Mouse (Mus musculus): ENCODE data around the gene 5530401A14Rik. TPM values are rescaled to one million over a fixed set of nuclear protein-coding genes. Genes with fewer than 3 reads are reported as not detected.

Gene 5530401A14Rik
- polyA plus RNA-seq (2012; rRNA removed): 0.17 and 0.24 TPM in 2 replicates

DNA sequence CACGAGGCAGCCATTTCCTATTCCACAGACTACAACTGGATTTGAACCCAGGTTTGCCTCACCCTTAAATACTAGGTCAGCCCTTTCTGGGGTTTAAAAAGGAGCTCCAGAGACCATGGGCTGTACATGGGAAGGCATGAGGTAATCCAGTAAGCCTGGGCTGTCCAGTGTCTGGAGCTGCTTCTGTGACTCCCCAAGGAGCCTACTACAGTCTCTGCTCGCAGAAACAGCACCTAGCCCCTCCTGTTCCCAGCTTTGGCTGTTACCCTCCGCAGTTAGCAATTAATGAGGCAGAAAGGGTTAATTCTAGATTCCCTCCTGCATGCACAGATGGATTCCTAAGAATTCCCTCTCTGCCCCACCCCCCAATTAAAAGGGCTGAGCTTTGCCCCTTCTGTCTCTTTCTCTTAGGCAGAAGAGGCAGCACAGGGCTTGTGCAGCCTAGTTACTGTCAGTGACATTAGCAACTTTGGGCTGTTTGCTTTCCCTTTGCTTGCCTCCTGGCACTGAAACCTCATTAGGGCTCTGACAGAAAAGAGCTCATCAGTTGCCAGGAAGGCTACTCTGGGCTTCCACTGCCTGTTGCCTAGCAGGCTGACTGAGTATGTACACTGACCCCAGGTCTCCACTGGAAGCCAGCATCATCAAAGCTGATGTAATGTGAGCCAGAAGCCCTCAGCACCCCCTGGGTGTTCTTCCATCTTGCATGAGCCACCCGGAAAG lies at the start of gene 5530401A14Rik:
Gene 5530401A14Rik, plus strand, starts transcription at position 424 of the 723 bp plus-strand sequence.
- peak; percentile 36 to 38 for DNase-seq (ENCODE audit: extremely low spot score in 1 of 2, low spot score in 1 of 2)

DNA sequence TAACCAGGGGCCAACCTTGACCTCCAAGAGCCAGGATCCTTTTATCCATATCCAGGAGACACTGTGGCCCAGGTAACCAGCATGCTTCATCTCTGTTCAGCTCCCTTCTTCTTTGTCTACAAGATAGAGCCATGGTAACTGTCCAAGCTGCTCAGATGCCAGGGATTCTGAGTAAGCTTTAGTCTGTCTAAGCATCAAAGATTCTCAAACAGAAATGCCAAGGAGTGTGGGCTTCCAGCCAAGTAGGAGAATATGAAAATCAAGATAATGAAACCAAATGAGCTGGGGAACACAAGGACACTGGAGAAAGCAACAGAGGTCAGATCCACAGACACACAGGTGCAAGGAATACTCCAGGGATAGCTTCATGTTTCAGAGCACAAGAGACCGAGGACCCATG lies 45.7 kb upstream of the 5530401A14Rik start:
- peak; percentile 27 to 80 for DNase-seq (ENCODE audit: extremely low spot score in 1 of 2, low spot score in 1 of 2)

GRCm38 (mm10) chr11:81816531-81816930 lies 43.9 kb upstream of the 5530401A14Rik start:
- DNase-seq (ENCODE audit: extremely low spot score in 1 of 2, low spot score in 1 of 2): no peak

DNA sequence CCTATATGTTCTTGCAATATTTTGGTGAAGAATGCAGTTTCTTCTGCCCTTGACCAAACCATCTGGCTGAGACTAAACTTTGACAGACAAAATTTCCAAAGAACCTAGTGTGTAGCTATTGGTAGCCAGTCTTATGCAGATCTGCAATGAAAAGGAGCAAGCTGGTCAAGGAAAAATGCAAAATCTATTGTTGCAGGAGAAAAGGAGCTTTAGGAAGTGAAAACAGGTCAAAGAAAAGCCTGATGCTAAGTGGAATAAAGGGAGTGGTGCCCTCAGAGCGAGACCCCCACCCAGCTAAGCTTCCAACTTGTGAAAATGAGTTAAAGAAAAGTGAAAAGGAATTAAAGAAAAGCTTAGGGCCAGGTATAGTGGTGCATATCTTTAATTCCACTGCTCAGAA lies 28.1 kb upstream of the 5530401A14Rik start:
- DNase-seq (ENCODE audit: extremely low spot score in 1 of 2, low spot score in 1 of 2): no peak

- no peak for DNase-seq (ENCODE audit: extremely low spot score in 1 of 2, low spot score in 1 of 2)
These were observed 22.0 kb upstream of the 5530401A14Rik start for GRCm38 (mm10) chr11:81838426-81838825.

DNA sequence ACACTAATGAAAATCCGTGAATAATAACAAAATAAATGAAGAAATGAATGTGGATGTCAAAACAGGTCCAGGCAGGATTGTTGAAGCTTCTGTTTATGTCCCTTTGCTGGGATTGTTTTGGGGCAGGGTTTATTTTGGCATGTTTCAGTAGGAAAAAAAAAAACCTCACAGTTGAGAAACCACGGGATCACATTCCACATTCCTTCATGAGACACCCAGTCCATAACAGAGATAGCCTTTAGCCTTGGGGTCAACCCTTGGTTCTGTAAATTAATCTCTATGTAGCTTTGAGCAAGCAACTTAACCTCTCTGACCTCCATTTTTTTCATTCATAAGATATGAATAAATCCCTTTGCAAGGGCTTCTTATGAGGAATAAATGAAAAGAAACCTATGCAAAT lies 19.5 kb upstream of the 5530401A14Rik start:
- no peak for DNase-seq (ENCODE audit: extremely low spot score in 1 of 2, low spot score in 1 of 2)

DNA sequence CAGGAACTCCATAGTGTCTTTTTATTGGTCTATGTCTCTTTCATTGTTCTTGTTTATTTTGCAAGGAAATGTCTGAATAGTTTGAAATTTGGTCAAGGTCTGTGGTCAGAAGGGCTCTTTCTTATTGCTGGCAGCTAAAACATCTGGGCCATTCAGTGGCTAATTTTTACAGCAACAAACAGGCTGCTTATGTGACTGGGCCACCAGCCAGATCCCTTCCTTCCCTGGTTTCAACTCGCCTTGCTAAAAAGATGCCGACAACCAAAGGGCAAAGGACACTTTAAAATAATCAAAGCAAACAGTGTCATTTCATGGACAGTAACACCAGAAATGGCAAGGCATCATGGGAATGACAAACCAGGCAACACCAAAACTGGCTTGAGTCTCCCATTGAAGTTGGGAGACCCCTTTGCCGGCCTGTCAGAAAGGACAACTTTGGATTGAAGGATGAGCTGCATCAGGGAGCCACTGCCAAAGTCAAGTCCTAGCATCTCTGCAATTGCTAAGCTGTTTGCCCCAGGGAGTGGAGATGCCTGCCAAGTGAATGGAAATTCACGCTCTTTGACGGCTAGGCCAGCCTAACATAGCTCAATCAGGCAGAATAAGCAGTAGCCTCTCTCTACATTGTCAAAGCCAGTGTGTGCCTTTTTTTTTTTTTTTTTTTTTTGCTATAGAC lies 15.3 kb upstream of the 5530401A14Rik start:
- DNase-seq (ENCODE audit: extremely low spot score in 1 of 2, low spot score in 1 of 2): no peak

GRCm38 (mm10) chr11:81845686-81846036 lies 14.8 kb upstream of the 5530401A14Rik start:
- no peak for DNase-seq (ENCODE audit: extremely low spot score in 1 of 2, low spot score in 1 of 2)

- no peak for DNase-seq (ENCODE audit: extremely low spot score in 1 of 2, low spot score in 1 of 2)
These were observed 12.5 kb upstream of the 5530401A14Rik start for GRCm38 (mm10) chr11:81847773-81848490.

DNA sequence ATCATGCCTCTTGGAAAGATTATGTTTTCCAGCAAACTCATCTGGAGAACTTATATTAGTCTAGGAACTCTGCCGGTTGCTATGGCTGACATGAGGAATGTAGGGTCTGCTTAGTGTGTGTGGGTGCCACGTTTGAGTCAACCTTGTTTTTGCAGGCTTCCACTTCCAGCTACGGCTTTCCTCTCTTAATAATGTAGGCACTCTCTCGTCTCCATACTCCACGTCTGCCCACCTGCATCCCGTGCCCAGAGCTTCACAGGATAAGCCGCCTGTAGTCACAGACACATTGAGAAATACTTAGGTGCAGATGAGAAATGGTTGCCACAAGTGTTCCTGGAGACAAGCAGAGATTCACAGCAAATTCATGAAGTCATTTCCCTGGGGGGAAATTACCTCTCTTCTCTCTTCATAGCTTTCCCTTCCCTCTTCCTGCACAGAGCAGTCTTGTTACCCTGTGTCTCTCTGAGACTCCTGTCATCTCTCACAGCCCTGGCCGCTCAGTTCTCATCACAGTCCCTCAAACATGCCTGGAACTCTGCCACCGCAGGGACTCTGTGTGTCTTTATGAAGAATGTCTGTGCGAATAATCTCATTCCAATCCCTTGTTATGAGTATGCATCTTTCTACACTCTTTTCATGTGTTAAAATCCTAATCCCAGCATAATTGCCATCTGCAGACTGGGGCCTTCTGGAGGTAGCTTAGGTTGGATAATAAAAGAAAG lies 5.3 kb downstream of the 5530401A14Rik start:
- DNase-seq (ENCODE audit: extremely low spot score in 1 of 2, low spot score in 1 of 2): peak; percentile 7 to 45

GRCm38 (mm10) chr11:81871506-81872213 lies 11.2 kb downstream of the 5530401A14Rik start:
- DNase-seq (ENCODE audit: extremely low spot score in 1 of 2, low spot score in 1 of 2): no peak

DNA sequence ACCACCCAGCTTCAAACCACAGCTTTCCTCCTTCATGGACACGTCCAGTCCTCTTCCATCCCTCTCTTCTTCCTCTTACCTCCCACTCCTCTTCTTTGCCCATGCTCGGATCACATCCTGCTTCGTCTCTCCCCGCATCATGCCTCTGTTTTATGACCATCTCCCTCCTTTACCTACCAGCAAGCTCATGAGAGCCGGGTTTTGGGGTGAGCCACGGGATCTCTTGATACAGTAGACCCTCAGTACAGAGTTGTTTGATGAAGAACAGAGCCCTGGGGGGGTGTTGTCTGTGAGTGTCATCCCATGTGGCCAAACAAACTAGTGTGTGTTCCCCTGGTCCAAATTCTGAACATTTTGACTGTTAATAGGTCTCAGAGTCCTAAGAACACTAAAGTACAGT lies 36.0 kb downstream of the 5530401A14Rik start:
- DNase-seq (ENCODE audit: extremely low spot score in 1 of 2, low spot score in 1 of 2): no peak

- DNase-seq (ENCODE audit: extremely low spot score in 1 of 2, low spot score in 1 of 2): peak; percentile 5 to 65
These were observed 37.3 kb downstream of the 5530401A14Rik start for GRCm38 (mm10) chr11:81897547-81898354.

DNA sequence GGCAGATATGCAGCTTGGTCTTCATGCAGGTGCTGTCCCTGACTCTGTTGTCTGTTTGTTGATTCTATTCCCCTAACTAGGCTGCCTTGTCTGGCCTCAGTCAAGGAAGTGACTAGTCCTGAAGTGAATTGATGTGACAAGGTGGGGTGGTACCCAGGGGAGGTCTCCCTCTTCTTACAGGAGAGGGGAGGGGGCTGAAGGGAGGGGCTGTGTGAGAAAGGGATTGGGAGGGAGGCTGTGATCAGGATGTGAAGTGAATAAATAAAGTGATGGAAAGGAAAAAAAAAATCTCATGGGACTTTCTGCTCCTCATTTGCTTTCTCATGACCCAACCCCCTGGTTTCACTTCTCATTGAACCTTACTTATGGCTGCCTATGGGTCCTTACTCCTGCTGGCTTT lies 41.8 kb downstream of the 5530401A14Rik start:
- DNase-seq (ENCODE audit: extremely low spot score in 1 of 2, low spot score in 1 of 2): no peak

- DNase-seq (ENCODE audit: extremely low spot score in 1 of 2, low spot score in 1 of 2): no peak
These were observed 48.3 kb downstream of the 5530401A14Rik start for GRCm38 (mm10) chr11:81908760-81909159.

GRCm38 (mm10) chr11:81909397-81909894 lies 49.0 kb downstream of the 5530401A14Rik start:
- no peak for DNase-seq (ENCODE audit: extremely low spot score in 1 of 2, low spot score in 1 of 2)

GRCm38 (mm10) chr11:81913071-81913470 lies 52.6 kb downstream of the 5530401A14Rik start:
- DNase-seq (ENCODE audit: extremely low spot score in 1 of 2, low spot score in 1 of 2): no peak

- no peak for DNase-seq (ENCODE audit: extremely low spot score in 1 of 2, low spot score in 1 of 2)
These were observed 55.0 kb downstream of the 5530401A14Rik start for GRCm38 (mm10) chr11:81915501-81915900.

GRCm38 (mm10) chr11:81923096-81923495 lies 62.6 kb downstream of the 5530401A14Rik start:
- no peak for DNase-seq (ENCODE audit: extremely low spot score in 1 of 2, low spot score in 1 of 2)

All from frontal cortex, adult 2 months (tissue).